Mouse (Mus musculus): Measurements from ENCODE around the gene Prkcg. TPM values are rescaled to one million over a fixed set of nuclear protein-coding genes. Genes with fewer than 3 reads are reported as not detected.
"Not testable (repeated sequence)": the region's sequence is repeated elsewhere in the genome, so short reads cannot be mapped to it uniquely, and the experiment has no call there.

Prkcg gene
- total RNA-seq, 4 experiments from 2014 or later = 458 to 553 (median 501) TPM

GRCm38 (mm10) chr7:3290257-3291033, 1.5 kb downstream of the Prkcg start:
- DNase-seq (ENCODE audit: low spot score in 2 of 2) = peak; percentile 86 to 91

- no peak for DNase-seq (ENCODE audit: low spot score in 2 of 2)
These were observed 2.2 kb downstream of the Prkcg start for GRCm38 (mm10) chr7:3291197-3291596.

GRCm38 (mm10) chr7:3291764-3292163, 2.8 kb downstream of the Prkcg start:
- no peak for DNase-seq (ENCODE audit: low spot score in 2 of 2)

GRCm38 (mm10) chr7:3292271-3292670, 3.3 kb downstream of the Prkcg start:
- DNase-seq (ENCODE audit: low spot score in 2 of 2) = not testable (repeated sequence)

DNA sequence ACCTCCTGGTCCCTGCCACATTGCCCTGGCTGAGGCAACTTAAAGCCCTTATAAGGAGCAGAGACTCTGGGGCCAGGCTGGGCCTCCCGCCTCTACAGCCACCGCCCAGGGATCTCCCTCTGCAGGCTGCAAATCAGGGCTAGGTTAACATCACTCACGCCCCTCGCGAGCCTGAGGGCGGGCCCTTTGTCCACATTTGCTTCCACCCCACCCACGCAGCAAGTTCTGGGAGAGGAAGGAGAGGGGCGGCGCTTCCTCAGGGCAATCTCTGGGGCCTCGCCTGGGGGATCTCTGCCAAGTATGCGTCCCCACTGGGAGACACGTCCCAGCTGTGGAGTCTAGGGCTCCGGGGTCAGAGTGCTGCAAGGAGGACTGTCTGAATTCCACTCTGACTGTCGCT, 3.8 kb downstream of the Prkcg start:
- DNase-seq (ENCODE audit: low spot score in 2 of 2) = no peak

- no peak for DNase-seq (ENCODE audit: low spot score in 2 of 2)
These were observed 5.8 kb downstream of the Prkcg start for GRCm38 (mm10) chr7:3294794-3295193.

DNA sequence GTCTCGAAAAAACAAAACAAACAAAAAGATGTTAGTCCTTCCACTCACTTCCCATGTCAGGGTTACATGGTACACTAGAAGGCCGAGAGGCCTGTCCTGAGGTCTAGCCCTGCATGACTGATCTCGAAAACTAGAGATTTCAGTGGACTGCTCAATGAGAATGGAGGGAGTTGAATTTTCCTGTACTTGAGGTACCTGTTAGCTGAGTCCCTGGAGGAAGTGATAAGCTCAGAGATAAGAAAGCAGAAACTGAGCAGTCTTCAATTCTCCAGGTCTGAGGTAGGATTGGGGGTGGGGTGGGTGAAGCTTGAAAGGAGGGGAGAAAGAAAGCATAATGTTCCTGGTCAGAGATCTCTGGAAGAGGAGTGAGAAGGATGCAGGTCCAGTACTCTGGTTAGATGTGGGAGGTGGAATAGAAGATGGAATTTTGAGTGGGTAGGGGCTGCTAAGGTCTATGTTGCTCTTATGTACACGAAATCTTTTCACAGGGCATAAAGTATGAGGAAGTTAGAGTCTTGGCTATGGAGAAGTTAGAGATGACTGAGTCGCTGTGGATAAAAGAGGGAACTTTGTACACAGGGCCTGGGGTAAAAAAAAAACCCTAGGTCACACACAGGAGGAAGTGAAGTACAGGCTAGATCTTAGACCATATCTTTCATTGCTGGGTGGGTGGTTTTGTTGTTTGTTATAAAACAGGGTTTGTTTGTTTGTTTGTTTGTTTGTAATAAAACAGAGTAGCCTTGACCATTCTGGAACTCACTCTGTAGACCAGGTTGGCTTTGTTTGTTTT, 6.5 kb downstream of the Prkcg start:
- no peak for DNase-seq (ENCODE audit: low spot score in 2 of 2)

DNA sequence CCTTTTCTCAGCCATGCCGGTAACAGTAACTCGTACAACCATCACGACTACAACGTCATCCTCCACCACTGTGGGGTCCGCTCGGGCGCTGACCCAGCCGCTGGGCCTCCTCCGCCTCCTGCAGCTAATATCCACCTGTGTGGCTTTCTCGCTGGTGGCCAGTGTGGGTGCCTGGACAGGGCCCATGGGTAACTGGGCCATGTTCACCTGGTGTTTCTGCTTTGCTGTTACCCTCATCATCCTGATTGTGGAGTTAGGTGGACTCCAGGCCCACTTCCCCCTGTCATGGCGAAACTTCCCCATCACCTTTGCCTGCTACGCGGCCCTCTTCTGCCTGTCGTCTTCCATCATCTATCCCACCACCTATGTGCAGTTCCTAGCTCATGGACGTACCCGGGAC, 7.7 kb downstream of the Prkcg start:
- no peak for DNase-seq (ENCODE audit: low spot score in 2 of 2)

GRCm38 (mm10) chr7:3299941-3300617, 11.1 kb downstream of the Prkcg start:
- peak in 1 of 2 experiments; percentile 38 for DNase-seq (ENCODE audit: low spot score in 2 of 2)

GRCm38 (mm10) chr7:3300891-3301627, 12.1 kb downstream of the Prkcg start:
- no peak for DNase-seq (ENCODE audit: low spot score in 2 of 2)

DNA sequence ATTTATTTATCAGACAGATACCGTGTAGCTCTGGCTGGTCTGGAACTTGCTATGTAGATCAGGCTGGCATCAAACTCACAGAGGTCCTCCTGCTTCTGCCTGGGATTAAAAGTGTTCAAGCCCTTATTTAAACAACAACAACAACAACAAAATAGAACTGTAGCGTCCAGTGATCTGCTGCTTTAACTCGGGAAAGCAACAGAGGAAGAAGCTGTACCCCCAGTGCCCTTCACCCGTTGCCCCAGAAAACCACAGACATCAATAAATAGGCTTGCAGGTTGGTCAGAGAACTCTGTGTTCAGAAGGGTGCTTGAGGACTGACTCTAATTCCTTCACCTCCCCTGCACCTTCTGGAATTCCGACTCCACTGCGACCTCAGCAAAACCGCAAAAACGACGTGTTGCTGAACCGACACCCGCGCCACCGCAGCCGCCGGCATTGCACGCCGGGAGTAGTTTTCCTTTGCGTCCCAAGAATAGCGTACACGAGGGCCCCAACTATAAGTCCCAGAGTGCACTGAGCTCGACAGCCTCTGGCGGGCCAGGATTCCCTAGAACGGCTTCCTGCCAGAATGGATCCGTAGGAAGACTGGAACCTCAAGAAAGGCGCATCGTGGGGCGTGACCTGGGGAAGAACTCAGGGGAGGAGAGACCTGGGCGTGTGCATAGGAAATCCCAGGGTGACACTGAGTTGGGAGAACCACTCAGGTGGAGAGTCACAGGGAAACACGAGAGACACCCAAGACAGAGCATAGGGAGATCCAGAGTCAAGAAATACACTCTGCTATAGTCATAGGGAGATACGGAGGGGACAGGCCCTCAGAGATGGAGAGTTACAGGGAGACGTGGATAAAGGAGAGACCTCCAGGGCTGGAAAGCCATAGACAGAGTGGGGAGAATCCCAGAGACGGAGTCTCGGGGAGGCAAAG, 12.9 kb downstream of the Prkcg start:
- DNase-seq (ENCODE audit: low spot score in 2 of 2) = no peak

GRCm38 (mm10) chr7:3302556-3303275, 13.7 kb downstream of the Prkcg start:
- DNase-seq (ENCODE audit: low spot score in 2 of 2) = no peak

- peak in 1 of 2 experiments; percentile 70 for DNase-seq (ENCODE audit: low spot score in 2 of 2)
These were observed 14.3 kb downstream of the Prkcg start for GRCm38 (mm10) chr7:3303276-3303781.

GRCm38 (mm10) chr7:3303789-3304188, 14.8 kb downstream of the Prkcg start:
- no peak for DNase-seq (ENCODE audit: low spot score in 2 of 2)

- peak; percentile 46 to 59 for DNase-seq (ENCODE audit: low spot score in 2 of 2)
These were observed 15.3 kb downstream of the Prkcg start for GRCm38 (mm10) chr7:3304298-3304697.

DNA sequence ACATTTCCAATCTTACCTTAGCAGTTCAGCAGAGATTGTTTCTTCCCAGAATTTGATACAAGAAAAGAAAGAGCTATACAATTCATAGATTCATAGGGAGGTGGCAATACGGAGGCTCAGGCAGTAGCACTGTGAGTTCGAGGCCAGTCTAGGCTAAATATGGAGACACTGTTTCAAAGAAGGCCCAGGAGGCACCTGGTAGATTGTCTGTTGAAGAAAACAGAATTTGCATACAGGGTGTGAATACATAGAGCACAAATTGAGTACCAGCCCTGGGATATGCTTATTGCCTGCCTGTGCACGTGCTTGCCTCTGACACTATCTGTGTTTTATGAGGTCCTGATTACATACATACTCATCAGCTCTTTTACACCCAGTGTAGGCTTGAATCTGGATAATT, 17.4 kb downstream of the Prkcg start:
- no peak for DNase-seq (ENCODE audit: low spot score in 2 of 2)

- DNase-seq (ENCODE audit: low spot score in 2 of 2) = no peak
These were observed 19.7 kb downstream of the Prkcg start for GRCm38 (mm10) chr7:3308646-3309045.

GRCm38 (mm10) chr7:3310233-3310632, 21.3 kb downstream of the Prkcg start:
- DNase-seq (ENCODE audit: low spot score in 2 of 2) = no peak

- DNase-seq (ENCODE audit: low spot score in 2 of 2) = no peak
These were observed 24.6 kb downstream of the Prkcg start for GRCm38 (mm10) chr7:3313571-3313970.

All from layer of hippocampus, adult 8-10 months (tissue).